Mouse (Mus musculus): ENCODE measurements around the gene Inhbc.

DNA sequence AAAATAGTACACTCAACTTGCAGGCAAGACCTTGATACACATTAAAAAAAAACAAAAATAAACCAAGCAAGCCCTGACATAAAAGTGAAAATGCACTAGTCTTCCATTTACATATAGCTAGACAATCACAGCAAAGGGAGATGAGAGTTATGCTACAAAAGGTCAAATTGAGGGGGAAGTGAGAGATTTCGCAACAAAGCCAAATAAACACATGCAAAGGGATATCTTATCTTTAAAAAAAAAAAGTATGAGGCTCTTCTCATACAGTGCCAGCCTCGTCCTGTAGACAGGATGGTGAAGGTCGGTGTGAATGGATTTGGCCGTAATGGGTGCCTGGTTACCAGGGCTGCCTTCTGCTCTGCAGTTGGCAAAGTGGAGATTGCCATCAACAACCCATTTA is 57.4 kb downstream of the Inhbc start:
- TF ChIP-seq CTCF (IDR thresholded peaks at IDR 0.05; ENCODE audit: control insufficient read depth, insufficient read depth, insufficient read length): no peak
- TF ChIP-seq CEBPB (IDR thresholded peaks at IDR 0.05; ENCODE audit: low read depth): peak; percentile 51
